Mouse (Mus musculus) E14TG2a.4 (cell line): ENCODE results near the gene Hdac10.

Experiments
- H3K27me3 ChIP-seq: 2 replicates; pipeline ENCODE4 v1.6.1; 2014; ENCODE audit warnings: low read length, control low read depth; ENCODE audit not compliant: insufficient read depth
- H3K36me3 ChIP-seq: 2 replicates; pipeline ENCODE4 v1.6.1; 2014; ENCODE audit warnings: low read length, control low read depth; ENCODE audit not compliant: insufficient read depth
- H3K4me1 ChIP-seq: replicated peaks from 2 replicates; pipeline ENCODE4 v1.6.1; 2014; ENCODE audit warnings: low read depth, low read length, control low read depth
- H3K4me3 ChIP-seq: replicated peaks from 2 replicates; pipeline ENCODE4 v1.5.1; 2014; ENCODE audit warnings: mild to moderate bottlenecking, low read length
- H3K9me3 ChIP-seq: 2 replicates; pipeline ENCODE4 v1.6.1; 2014; ENCODE audit warnings: low read length, control low read depth
- CTCF ChIP-seq: conservative IDR thresholded peaks from 2 replicates; pipeline ENCODE4 v1.5.1; 2014; ENCODE audit warnings: low read length
- NANOG ChIP-seq: IDR thresholded peaks from 2 replicates; pipeline ENCODE4 v1.6.1; 2014; ENCODE audit warnings: borderline replicate concordance, low read length, mixed read lengths
- POU5F1 ChIP-seq: IDR thresholded peaks from 2 replicates; pipeline ENCODE4 v1.6.1; 2014; ENCODE audit warnings: low read length, borderline replicate concordance

Hdac10 gene

DNA sequence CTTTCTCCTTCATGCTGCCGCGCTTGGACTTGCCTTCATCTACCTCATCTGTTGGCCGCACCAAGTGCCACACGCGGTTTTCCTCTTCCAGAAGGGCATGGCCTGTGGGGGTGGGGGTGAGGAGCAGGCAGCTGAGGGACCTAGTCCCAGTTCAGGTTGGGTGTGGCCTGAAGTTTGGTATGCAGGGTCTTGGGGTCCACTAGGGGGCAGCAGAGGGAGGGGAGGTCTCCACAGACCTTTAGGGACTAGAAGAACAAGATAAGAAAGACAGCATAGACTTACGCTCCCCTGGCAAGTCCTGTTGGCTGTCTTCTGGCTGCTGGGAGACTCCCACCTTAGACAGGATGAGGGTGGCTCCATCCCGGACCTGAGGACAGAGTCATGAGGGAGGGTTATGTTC is 29.5 kb upstream of the Hdac10 start:
- H3K27me3 ChIP-seq, result no peaks in the 10 kb centered on the region
- no peak for TF ChIP-seq NANOG
- peak; percentile 73 for TF ChIP-seq CTCF
- no peaks in the 10 kb centered on the region for H3K9me3 ChIP-seq
- H3K4me3 ChIP-seq, result 0 out of 2 replicates have a peak overlapping the region, but pooled peaks have one; percentile 39
- peaks cover 93% of the 10 kb centered on the region for H3K4me1 ChIP-seq
- peaks cover 97% of the 10 kb centered on the region for H3K36me3 ChIP-seq

GRCm38 (mm10) chr15:89152312-89152711 is 23.8 kb upstream of the Hdac10 start:
- peaks cover 20% of the 10 kb centered on the region for H3K27me3 ChIP-seq
- peaks cover 41% of the 10 kb centered on the region for H3K36me3 ChIP-seq
- H3K4me1 ChIP-seq, result peaks cover 88% of the 10 kb centered on the region
- no peaks in the 10 kb centered on the region for H3K9me3 ChIP-seq
- H3K4me3 ChIP-seq, result no peak overlapping the region
- TF ChIP-seq CTCF, result no peak
- no peak for TF ChIP-seq POU5F1
- no peak for TF ChIP-seq NANOG

DNA sequence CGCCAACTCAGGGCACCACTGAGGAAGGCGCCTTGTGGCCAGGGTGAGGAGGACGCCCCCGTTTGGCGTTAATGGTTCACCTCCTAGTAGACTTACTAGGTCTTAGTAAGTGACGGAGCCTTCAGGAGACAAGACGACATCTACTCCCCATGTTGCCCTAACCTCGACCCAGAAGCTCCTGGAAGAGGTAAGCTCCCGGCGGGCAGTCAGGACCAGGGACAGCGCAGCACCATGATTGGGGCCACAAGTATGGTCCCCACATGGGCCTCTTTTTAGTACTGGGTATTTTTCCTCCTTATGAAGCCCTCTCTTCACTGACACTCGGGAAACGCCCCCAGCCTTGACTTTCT is 21.5 kb upstream of the Hdac10 start:
- Histone ChIP-seq H3K36me3 (peaks cover 27% of the 10 kb centered on the region), H3K4me3 (peak overlapping the region; percentile 84), H3K27me3 (peaks cover 42% of the 10 kb centered on the region), H3K9me3 (no peaks in the 10 kb centered on the region), H3K4me1 (peaks cover 86% of the 10 kb centered on the region)
- TF ChIP-seq NANOG (no peak), POU5F1 (no peak), CTCF (no peak)

DNA sequence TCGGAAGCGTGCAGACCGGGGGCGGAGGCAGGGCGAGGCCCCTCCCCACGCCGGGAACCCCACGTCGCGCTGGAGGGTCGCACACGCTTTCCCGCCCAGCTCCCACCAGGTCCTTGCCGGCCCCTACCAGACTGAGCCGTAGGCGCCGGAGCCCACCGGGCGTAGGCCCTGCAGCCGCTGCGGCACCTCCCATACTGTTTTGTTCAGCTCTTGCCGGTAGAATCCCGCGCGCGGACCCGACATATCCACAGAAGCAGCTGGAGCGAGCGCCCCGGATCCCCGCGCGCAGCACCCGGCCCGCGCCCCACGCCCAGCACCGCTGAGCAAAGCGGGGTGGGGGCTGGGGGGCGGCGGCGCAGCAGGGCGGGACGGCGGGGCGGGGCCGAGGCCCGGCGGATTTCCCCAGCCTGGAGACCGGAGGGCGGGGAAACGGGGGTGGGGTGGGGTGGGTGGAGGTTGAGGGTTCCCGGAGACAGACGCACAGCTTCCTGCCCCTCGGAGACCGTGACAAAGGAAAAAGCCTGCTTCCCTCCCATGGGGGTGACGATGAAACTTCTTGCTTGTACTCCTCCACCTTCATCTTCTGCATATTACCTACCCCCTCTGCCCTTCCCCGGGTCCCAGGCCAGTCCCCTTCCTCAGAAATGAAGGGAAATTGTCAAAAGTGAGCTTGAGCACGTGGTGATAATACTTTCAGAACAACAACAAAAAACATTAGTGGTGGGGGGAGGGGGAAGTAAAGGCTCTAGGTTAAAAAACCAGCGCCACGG is 21.0 kb upstream of the Hdac10 start, which contains the start of gene Mapk11:
Gene Mapk11, minus strand, starts transcription at position 358 of the 770 bp plus-strand sequence.
- TF ChIP-seq POU5F1 (no peak), NANOG (no peak), CTCF (no peak)
- Histone ChIP-seq H3K4me3 (peak within 1 kb of the TSS; percentile 84), H3K27me3 (peaks cover 47% of the 10 kb centered on the region), H3K9me3 (no peaks in the 10 kb centered on the region), H3K36me3 (peaks cover 27% of the 10 kb centered on the region), H3K4me1 (peaks cover 80% of the 10 kb centered on the region)

- Histone ChIP-seq H3K4me1 (peaks cover 72% of the 10 kb centered on the region), H3K36me3 (peaks cover 25% of the 10 kb centered on the region), H3K4me3 (peak overlapping the region; percentile 84), H3K9me3 (no peaks in the 10 kb centered on the region), H3K27me3 (peaks cover 53% of the 10 kb centered on the region)
- TF ChIP-seq POU5F1, result no peak
- TF ChIP-seq NANOG, result no peak
- TF ChIP-seq CTCF, result no peak
Observed at GRCm38 (mm10) chr15:89148496-89149270, 20.2 kb upstream of the Hdac10 start.

DNA sequence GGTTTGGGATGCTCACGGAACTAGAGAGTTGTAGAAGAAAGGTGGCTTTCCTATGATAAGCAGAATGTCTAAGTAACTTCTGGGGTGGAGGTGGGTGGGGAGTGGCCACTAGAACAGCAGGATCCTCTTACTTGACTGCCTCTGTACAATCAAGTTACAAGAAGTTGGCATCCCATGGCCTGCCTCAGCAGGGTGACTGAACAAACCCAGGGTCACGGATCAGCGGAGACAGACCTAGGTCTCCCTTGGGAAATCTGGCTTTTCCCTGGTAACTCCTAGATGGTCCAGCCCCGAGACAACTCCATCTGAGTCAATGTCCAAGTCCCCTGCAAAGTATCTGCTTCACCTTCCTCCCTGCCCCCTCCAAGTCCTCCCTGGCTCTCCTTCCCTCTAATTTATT is 19.4 kb upstream of the Hdac10 start:
- H3K27me3 ChIP-seq, result peaks cover 57% of the 10 kb centered on the region
- H3K36me3 ChIP-seq, result peaks cover 28% of the 10 kb centered on the region
- peak overlapping the region; percentile 84; the same call in 1 of the 2 replicates for H3K4me3 ChIP-seq
- H3K4me1 ChIP-seq, result peaks cover 66% of the 10 kb centered on the region
- H3K9me3 ChIP-seq, result no peaks in the 10 kb centered on the region
- TF ChIP-seq POU5F1 (no peak), CTCF (no peak), NANOG (no peak)

DNA sequence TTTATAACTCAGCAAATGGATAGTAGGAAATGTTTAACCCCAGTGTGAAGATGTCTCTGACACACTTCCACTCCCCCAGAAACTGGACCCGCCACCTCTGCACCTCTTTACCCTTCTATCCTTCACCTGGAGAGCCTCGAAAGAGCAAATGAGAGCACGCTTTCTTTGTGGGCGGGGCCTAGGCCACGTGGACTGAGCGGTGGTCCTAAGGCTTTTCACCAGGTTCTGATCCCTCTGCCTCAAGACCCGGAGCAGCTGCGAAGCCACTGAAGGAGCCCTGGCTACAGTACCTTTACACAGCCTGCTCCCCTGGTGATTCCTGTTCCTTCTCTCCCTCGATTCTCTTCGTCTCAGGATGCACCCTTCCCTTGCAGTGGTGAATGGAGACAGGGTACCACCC is 19.0 kb upstream of the Hdac10 start:
- H3K9me3 ChIP-seq, result no peaks in the 10 kb centered on the region
- peak overlapping the region; percentile 84; the same call in 1 of the 2 replicates for H3K4me3 ChIP-seq
- peaks cover 62% of the 10 kb centered on the region for H3K4me1 ChIP-seq
- peaks cover 61% of the 10 kb centered on the region for H3K27me3 ChIP-seq
- TF ChIP-seq POU5F1 (no peak), CTCF (no peak), NANOG (no peak)
- peaks cover 32% of the 10 kb centered on the region for H3K36me3 ChIP-seq

- Histone ChIP-seq H3K9me3 (no peaks in the 10 kb centered on the region), H3K4me1 (peaks cover 61% of the 10 kb centered on the region), H3K36me3 (peaks cover 35% of the 10 kb centered on the region), H3K27me3 (peaks cover 65% of the 10 kb centered on the region), H3K4me3 (peak overlapping the region; percentile 71)
- TF ChIP-seq NANOG, result no peak
- TF ChIP-seq POU5F1, result no peak
- no peak for TF ChIP-seq CTCF
Observed at GRCm38 (mm10) chr15:89147024-89147423, 18.5 kb upstream of the Hdac10 start.

DNA sequence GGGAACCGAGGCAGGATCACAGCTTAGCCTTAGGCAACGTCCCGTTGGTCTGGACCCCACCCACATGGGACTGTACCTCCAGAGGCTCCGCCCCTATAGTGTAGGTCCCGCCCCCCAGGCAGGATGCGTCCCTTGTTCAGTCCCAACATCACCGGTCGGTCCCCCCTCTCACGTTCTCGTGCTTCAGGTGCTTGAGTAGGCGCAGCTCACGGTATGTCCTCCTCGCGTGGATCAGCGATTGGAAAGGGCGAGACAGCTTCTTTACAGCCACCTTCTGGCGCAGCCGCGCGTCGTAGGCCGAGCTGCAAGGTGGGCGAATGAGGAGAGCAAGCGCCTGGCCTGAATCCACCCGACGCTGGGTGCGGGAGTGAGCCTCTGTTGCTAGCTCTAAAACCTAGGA is 18.0 kb upstream of the Hdac10 start:
- Histone ChIP-seq H3K36me3 (peaks cover 35% of the 10 kb centered on the region), H3K27me3 (peaks cover 68% of the 10 kb centered on the region), H3K4me3 (peak overlapping the region; percentile 71), H3K4me1 (peaks cover 60% of the 10 kb centered on the region), H3K9me3 (no peaks in the 10 kb centered on the region)
- TF ChIP-seq POU5F1, result no peak
- no peak for TF ChIP-seq CTCF
- no peak for TF ChIP-seq NANOG
